Mouse (Mus musculus): Measurements from ENCODE around the gene Spata5.
"Not testable (repeated sequence)": the region's sequence is repeated elsewhere in the genome, so short reads cannot be mapped to it uniquely, and the experiment has no call there.

Spata5 gene

GRCm38 (mm10) chr3:37569661-37570566 is 150.2 kb downstream of the Spata5 start:
- no peak for DNase-seq (ENCODE audit: low read depth in 2 of 2, low spot score in 2 of 2)

- DNase-seq (ENCODE audit: low read depth in 2 of 2, low spot score in 2 of 2), result no peak
Measured at GRCm38 (mm10) chr3:37571633-37572032, 151.9 kb downstream of the Spata5 start.

GRCm38 (mm10) chr3:37572066-37572465 is 152.4 kb downstream of the Spata5 start:
- DNase-seq (ENCODE audit: low read depth in 2 of 2, low spot score in 2 of 2), result no peak

- DNase-seq (ENCODE audit: low read depth in 2 of 2, low spot score in 2 of 2), result no peak
Measured at GRCm38 (mm10) chr3:37576840-37577239, 157.1 kb downstream of the Spata5 start.

GRCm38 (mm10) chr3:37577706-37578105 is 158.0 kb downstream of the Spata5 start:
- no peak for DNase-seq (ENCODE audit: low read depth in 2 of 2, low spot score in 2 of 2)

- DNase-seq (ENCODE audit: low read depth in 2 of 2, low spot score in 2 of 2), result no peak
Measured at GRCm38 (mm10) chr3:37584576-37584975, 164.9 kb downstream of the Spata5 start.

GRCm38 (mm10) chr3:37585967-37586730 is 166.5 kb downstream of the Spata5 start:
- DNase-seq (ENCODE audit: low read depth in 2 of 2, low spot score in 2 of 2), result no peak

GRCm38 (mm10) chr3:37586731-37587578 is 167.3 kb downstream of the Spata5 start:
- DNase-seq (ENCODE audit: low read depth in 2 of 2, low spot score in 2 of 2), result no peak

- DNase-seq (ENCODE audit: low read depth in 2 of 2, low spot score in 2 of 2), result no peak
Measured at GRCm38 (mm10) chr3:37595721-37596120, 176.0 kb downstream of the Spata5 start.

GRCm38 (mm10) chr3:37596519-37596918 is 176.8 kb downstream of the Spata5 start:
- no peak for DNase-seq (ENCODE audit: low read depth in 2 of 2, low spot score in 2 of 2)

- no peak for DNase-seq (ENCODE audit: low read depth in 2 of 2, low spot score in 2 of 2)
Measured at GRCm38 (mm10) chr3:37597200-37597599, 177.5 kb downstream of the Spata5 start.

- DNase-seq (ENCODE audit: low read depth in 2 of 2, low spot score in 2 of 2), result not testable (repeated sequence)
Measured at GRCm38 (mm10) chr3:37599641-37600040, 179.9 kb downstream of the Spata5 start.

GRCm38 (mm10) chr3:37602356-37602755 is 182.7 kb downstream of the Spata5 start:
- DNase-seq (ENCODE audit: low read depth in 2 of 2, low spot score in 2 of 2), result no peak

- no peak for DNase-seq (ENCODE audit: low read depth in 2 of 2, low spot score in 2 of 2)
Measured at GRCm38 (mm10) chr3:37602890-37603289, 183.2 kb downstream of the Spata5 start.

- DNase-seq (ENCODE audit: low read depth in 2 of 2, low spot score in 2 of 2), result no peak
Measured at GRCm38 (mm10) chr3:37603541-37603940, 183.8 kb downstream of the Spata5 start.

- no peak for DNase-seq (ENCODE audit: low read depth in 2 of 2, low spot score in 2 of 2)
Measured at GRCm38 (mm10) chr3:37604976-37605875, 185.5 kb downstream of the Spata5 start.

- DNase-seq (ENCODE audit: low read depth in 2 of 2, low spot score in 2 of 2), result no peak
Measured at GRCm38 (mm10) chr3:37605876-37606238, 186.2 kb downstream of the Spata5 start.

GRCm38 (mm10) chr3:37608926-37609325 is 189.2 kb downstream of the Spata5 start:
- no peak for DNase-seq (ENCODE audit: low read depth in 2 of 2, low spot score in 2 of 2)

GRCm38 (mm10) chr3:37610670-37611069 is 191.0 kb downstream of the Spata5 start:
- DNase-seq (ENCODE audit: low read depth in 2 of 2, low spot score in 2 of 2), result no peak

GRCm38 (mm10) chr3:37613722-37614121 is 194.0 kb downstream of the Spata5 start:
- DNase-seq (ENCODE audit: low read depth in 2 of 2, low spot score in 2 of 2), result no peak

All from CD8-positive naive resting alpha-beta T cell, adult 2 months (primary cell).